Mouse (Mus musculus): ENCODE data around the gene Zfp933. TPM values are rescaled to one million over a fixed set of nuclear protein-coding genes. Genes with fewer than 3 reads are reported as not detected.
A peak's percentile ranks its signal among the peaks of the same experiment; 100 is the strongest.

The Zfp933 gene
- 4.1 and 6.2 TPM in 2 replicates for polyA plus RNA-seq (2016; fragmentation: Nextera tagmentation; extraction: Ambion mirVana)

DNA sequence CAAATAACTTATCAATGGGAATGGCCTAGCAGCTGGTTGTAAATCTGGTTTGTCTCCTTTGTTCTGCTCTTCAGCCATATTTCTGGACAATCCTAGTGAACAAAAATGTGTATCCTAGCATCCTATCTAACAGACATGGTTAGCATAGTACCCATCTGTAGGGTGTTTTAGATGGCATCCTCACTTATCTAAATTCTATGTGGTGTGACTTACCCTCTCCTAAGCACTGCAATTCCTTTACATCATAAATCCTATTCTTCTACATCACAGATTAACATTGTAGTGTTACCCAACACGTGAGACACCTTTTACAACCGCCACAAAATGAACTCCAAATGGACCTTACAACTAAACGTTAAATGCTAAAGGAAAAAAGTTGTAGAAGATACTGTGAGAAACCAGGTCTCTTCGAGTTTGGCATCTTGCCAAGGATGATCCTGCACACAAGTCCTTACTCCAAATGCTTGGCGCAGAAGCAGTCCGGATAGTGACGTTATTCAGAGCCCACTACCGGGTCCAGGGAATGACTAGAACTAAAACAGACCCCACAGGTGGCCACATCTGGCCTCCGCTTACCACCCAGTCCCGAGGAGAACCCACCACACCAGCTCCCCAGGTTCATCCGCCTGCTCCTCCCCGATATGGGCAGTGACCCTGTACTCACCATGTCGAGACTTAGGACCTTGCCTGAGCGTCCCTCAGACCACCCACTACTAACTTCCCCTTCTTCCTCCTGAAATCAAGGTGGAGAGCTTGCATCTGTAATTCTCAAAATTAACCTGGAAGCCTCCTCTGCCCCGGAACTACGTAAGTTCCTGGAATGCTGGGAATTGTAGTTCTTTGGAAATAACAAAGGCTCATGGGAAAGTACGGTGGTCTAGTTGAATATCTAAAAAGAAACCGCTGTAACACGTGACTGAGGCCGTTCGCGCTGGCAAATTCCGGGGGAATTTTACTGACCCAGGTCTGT is at the start of gene Zfp933:
Gene Zfp933, minus strand, starts transcription at position 753 of the 970 bp plus-strand sequence.
- peak within 1 kb of the TSS; percentile 53 for H3K9ac ChIP-seq
- H3K27ac ChIP-seq, result no peak within 1 kb of the TSS
- ATAC-seq (ENCODE audit: low FRiP score, low read depth), result peak; percentile 91
- peak within 1 kb of the TSS; percentile 57 for H3K4me3 ChIP-seq
- peaks cover 11% of the 10 kb centered on the region for H3K9me3 ChIP-seq
- peak within 1 kb of the TSS; percentile 64 for H3K4me2 ChIP-seq (replicated peaks)
- WGBS, result 4% methylated on average over 23 of the region's 23 CpGs
- peaks cover 14% of the 10 kb centered on the region for H3K36me3 ChIP-seq
- no peaks in the 10 kb centered on the region for H3K27me3 ChIP-seq (replicated peaks)
- H3K4me1 ChIP-seq, result peaks cover 4% of the 10 kb centered on the region; the same call in 1 of the 2 replicates

DNA sequence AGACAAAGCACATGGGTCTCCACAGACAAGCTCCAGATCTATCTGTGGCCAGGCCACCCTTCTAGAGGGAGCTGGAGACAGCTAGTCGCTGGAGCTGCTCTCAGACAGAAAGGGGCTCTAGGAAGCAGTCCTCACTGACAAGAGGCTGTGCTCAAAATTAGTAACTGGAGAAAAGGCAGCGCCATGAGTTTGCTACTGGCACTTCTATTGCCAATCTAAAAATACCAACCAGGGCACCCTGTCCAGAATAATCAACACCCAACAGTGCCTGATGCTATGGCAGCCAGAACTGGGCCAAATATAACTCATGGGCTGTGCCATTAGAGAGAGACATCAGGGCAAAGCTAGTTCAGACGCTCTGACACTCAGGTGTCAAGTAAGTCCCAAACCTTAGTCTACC is 49.2 kb upstream of the Zfp933 start:
- no peaks in the 10 kb centered on the region for H3K4me1 ChIP-seq
- H3K4me2 ChIP-seq (replicated peaks), result no peak overlapping the region
- no peak overlapping the region for H3K4me3 ChIP-seq
- no peak for ATAC-seq (ENCODE audit: low FRiP score, low read depth)
- no peak overlapping the region for H3K9ac ChIP-seq
- WGBS, result 87% methylated on average over 3 of the region's 3 CpGs
- no peak overlapping the region for H3K27ac ChIP-seq
- no peaks in the 10 kb centered on the region for H3K9me3 ChIP-seq
- H3K27me3 ChIP-seq (replicated peaks), result no peaks in the 10 kb centered on the region
- H3K36me3 ChIP-seq, result peaks cover 91% of the 10 kb centered on the region

DNA sequence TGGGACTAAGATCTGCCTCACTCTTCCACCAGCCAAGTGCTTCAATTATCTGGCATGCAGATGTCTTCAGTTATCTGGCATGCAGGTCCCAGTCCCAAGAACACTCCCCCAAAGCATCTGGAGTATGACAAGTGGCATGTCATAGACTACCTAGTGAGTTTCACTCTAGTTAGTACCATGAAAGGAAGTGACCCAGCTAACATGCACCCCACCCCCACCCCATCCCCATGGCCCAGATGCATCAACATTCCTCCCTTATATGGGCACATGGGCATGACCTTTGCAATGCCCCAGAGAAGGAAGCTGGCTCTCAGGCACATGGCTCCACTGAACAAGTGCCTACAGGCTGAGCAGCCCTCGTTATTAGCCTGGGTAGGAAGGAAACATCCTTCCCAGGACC is 48.2 kb upstream of the Zfp933 start:
- H3K36me3 ChIP-seq, result peaks cover 93% of the 10 kb centered on the region
- WGBS, result 51% methylated on average over 1 of the region's 1 CpGs
- no peak for ATAC-seq (ENCODE audit: low FRiP score, low read depth)

DNA sequence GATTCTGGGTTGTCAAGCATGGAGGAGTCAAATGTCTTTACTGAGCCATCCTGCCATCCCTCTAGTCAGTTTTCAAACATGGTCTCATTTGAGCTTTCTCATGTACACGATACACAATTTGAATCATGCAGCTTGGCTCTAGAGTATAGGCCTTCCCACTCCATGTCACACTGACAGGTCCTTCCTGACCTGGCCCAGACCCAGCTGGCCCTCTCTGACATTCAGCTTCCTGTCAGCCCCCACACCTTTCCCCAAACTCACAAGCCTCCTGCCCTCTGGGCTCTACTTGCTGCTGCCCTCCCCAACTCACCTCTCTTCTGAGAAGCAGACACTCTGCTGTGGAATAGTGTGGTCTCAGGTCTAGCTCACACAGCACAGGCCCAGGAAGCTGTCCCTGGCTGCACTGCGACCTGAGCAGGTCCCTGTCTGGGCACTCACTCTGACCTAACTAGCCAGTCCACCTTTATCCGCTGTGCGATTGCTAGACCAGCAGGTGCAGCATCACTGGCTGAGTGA is 47.7 kb upstream of the Zfp933 start:
- no peaks in the 10 kb centered on the region for H3K27me3 ChIP-seq (replicated peaks)
- 88% methylated on average over 4 of the region's 4 CpGs for WGBS
- no peak overlapping the region for H3K27ac ChIP-seq
- H3K9me3 ChIP-seq, result no peaks in the 10 kb centered on the region
- no peaks in the 10 kb centered on the region for H3K4me1 ChIP-seq
- ATAC-seq (ENCODE audit: low FRiP score, low read depth), result no peak
- no peak overlapping the region for H3K4me3 ChIP-seq
- H3K9ac ChIP-seq, result no peak overlapping the region
- no peak overlapping the region for H3K4me2 ChIP-seq (replicated peaks)
- peaks cover 94% of the 10 kb centered on the region for H3K36me3 ChIP-seq

More for the DNA sequence above, 48.2 kb upstream of the Zfp933 start:
- Histone ChIP-seq H3K27me3 (replicated peaks) (no peaks in the 10 kb centered on the region), H3K9ac (no peak overlapping the region), H3K4me1 (no peaks in the 10 kb centered on the region), H3K27ac (no peak overlapping the region), H3K4me3 (no peak overlapping the region), H3K9me3 (no peaks in the 10 kb centered on the region), H3K4me2 (replicated peaks) (no peak overlapping the region)

DNA sequence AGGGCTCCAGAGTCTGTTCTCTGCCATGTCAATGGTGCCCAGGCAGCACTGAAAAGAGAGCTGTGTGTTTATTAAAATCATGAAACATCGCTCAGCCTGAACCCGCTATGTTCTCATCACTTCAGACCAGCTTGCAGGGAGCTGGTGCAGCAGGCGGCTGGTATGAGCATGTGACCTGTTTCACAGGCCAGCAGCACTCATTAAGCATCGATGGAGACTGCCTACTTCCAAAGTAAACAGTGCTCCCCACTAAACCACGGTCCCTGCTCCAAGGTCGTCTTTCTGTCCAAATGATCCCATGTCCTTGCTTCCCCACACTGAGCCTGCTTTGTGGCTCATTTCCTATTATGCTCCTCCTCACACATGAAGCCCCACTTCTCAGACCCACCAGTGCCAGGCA is 42.2 kb upstream of the Zfp933 start:
- H3K36me3 ChIP-seq, result peaks cover 89% of the 10 kb centered on the region

DNA sequence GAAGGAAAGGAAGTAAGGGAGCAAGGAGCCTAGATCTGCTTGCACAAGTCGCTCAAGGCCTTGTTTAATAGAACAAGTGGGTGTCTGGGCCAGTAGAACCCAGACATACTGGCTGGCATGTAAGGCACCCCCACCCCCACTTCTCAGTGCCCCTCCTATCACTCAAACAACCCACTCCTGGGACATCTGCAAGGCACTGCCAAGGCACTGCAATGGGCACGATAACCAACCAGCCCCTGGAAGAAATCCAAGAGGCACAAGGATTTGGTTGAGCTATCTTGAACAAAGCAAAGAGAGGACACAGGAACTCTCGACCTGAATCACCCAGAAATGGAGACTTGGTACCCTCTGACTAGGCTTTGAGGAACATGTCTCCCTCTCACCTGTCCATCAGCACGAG is 40.1 kb upstream of the Zfp933 start:
- Histone ChIP-seq H3K4me1 (no peaks in the 10 kb centered on the region), H3K36me3 (peaks cover 90% of the 10 kb centered on the region), H3K4me3 (no peak overlapping the region), H3K9ac (no peak overlapping the region), H3K27ac (no peak overlapping the region), H3K4me2 (replicated peaks) (no peak overlapping the region), H3K27me3 (replicated peaks) (no peaks in the 10 kb centered on the region), H3K9me3 (no peaks in the 10 kb centered on the region)
- ATAC-seq (ENCODE audit: low FRiP score, low read depth), result no peak
- WGBS, result 87% methylated on average over 4 of the region's 4 CpGs

More for the DNA sequence above, 42.2 kb upstream of the Zfp933 start:
- Histone ChIP-seq H3K9me3 (no peaks in the 10 kb centered on the region), H3K27ac (no peak overlapping the region), H3K4me2 (replicated peaks) (no peak overlapping the region), H3K4me3 (no peak overlapping the region), H3K27me3 (replicated peaks) (no peaks in the 10 kb centered on the region), H3K4me1 (no peaks in the 10 kb centered on the region), H3K9ac (no peak overlapping the region)
- no peak for ATAC-seq (ENCODE audit: low FRiP score, low read depth)
- WGBS, result 92% methylated on average over 6 of the region's 6 CpGs

DNA sequence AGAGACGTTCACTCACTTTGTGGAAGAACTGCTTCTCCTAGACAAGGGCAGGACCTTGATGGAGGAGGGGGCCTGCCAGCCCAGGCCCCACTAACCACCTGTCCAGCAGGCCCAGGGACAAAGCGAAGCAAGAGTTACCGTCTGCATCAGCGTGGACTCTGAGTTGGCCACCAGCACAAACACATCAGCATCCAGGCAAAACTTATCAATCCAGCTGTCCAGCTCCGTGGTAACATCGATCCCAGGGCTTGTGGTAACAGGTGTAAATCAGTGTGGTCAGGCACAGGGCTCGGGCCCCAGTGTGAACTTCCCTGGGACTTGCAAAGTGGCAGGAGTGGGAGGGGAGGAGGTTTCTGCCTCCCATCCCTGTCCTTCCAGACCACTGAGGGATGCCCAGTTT is 39.1 kb upstream of the Zfp933 start:
- 94% methylated on average over 7 of the region's 7 CpGs for WGBS
- Histone ChIP-seq H3K4me3 (no peak overlapping the region), H3K9ac (no peak overlapping the region), H3K27me3 (replicated peaks) (no peaks in the 10 kb centered on the region), H3K27ac (no peak overlapping the region), H3K36me3 (peaks cover 90% of the 10 kb centered on the region), H3K4me1 (no peaks in the 10 kb centered on the region), H3K9me3 (no peaks in the 10 kb centered on the region), H3K4me2 (replicated peaks) (no peak overlapping the region)
- ATAC-seq (ENCODE audit: low FRiP score, low read depth), result no peak

DNA sequence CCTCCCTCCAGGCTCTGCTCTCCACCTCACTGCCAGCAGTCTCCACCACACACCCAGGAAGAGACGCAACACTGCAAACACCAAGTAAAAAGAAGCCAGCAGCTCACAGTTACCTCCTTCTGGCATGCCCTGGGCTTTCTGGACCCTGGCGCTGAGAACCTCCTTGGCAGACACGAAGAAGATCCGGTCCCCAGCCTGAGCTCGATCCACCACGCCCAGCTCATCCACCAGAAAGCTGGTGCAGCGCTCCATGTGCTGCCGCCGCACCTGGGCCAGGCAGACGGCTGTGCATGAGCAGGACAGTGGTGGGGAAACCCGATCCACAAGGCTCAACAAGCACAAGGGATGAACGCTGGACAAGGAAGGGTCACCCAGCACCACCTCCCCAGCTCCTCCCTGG is 38.0 kb upstream of the Zfp933 start:
- H3K4me3 ChIP-seq, result no peak overlapping the region
- no peaks in the 10 kb centered on the region for H3K9me3 ChIP-seq
- no peak for ATAC-seq (ENCODE audit: low FRiP score, low read depth)
- no peak overlapping the region for H3K9ac ChIP-seq
- no peak overlapping the region for H3K4me2 ChIP-seq (replicated peaks)
- peaks cover 93% of the 10 kb centered on the region for H3K36me3 ChIP-seq
- 95% methylated on average over 12 of the region's 12 CpGs for WGBS
- H3K27ac ChIP-seq, result no peak overlapping the region
- H3K27me3 ChIP-seq (replicated peaks), result no peaks in the 10 kb centered on the region
- no peaks in the 10 kb centered on the region for H3K4me1 ChIP-seq

DNA sequence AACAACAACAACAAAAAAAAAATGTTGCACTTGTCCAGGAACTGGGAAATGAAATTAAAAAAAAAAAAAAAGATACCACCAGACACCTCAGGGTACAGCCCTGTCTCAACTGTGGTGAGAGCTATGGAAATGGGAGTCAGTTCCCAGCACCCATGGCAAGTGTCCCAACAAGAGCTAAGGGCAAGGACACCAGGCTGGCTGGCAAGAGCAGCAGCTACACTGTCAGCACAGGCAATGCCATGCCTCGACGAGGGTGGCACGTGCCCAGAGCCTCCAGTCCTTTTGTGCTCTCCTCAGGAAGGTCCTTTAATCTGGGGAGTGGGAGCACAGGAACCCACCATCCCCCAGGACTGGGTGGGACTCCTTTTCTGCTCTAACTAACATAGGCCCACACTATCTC is 36.0 kb upstream of the Zfp933 start:
- H3K27ac ChIP-seq, result no peak overlapping the region
- no peaks in the 10 kb centered on the region for H3K9me3 ChIP-seq
- peaks cover 96% of the 10 kb centered on the region for H3K36me3 ChIP-seq
- WGBS, result 96% methylated on average over 3 of the region's 3 CpGs
- no peak overlapping the region for H3K9ac ChIP-seq
- no peak overlapping the region for H3K4me3 ChIP-seq
- ATAC-seq (ENCODE audit: low FRiP score, low read depth), result no peak
- H3K4me2 ChIP-seq (replicated peaks), result no peak overlapping the region
- H3K4me1 ChIP-seq, result no peaks in the 10 kb centered on the region
- H3K27me3 ChIP-seq (replicated peaks), result no peaks in the 10 kb centered on the region

DNA sequence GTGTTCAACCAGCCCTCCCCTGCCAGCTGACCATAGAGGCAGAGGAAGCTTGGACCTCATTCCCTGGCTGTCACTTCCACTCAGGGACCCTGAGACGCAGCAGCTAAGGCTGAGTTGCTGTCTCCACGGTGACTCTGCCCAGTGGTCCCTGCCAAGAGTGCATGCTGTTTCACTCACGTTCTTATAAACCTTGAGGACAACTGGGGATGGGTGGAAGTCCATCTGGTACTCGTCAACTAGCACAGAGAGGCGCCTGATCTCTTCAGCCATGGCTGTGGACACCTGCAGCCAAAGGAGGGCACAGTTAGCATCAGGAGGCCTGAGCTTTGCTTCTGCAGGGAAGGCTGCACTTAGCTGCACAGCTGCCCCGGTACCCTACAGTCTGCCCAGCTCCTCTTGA is 34.9 kb upstream of the Zfp933 start:
- ATAC-seq (ENCODE audit: low FRiP score, low read depth), result no peak
- Histone ChIP-seq H3K9ac (no peak overlapping the region), H3K4me1 (no peaks in the 10 kb centered on the region), H3K27me3 (replicated peaks) (no peaks in the 10 kb centered on the region), H3K9me3 (no peaks in the 10 kb centered on the region), H3K27ac (no peak overlapping the region), H3K4me3 (no peak overlapping the region), H3K36me3 (peaks cover 96% of the 10 kb centered on the region), H3K4me2 (replicated peaks) (no peak overlapping the region)
- WGBS, result 86% methylated on average over 6 of the region's 6 CpGs

DNA sequence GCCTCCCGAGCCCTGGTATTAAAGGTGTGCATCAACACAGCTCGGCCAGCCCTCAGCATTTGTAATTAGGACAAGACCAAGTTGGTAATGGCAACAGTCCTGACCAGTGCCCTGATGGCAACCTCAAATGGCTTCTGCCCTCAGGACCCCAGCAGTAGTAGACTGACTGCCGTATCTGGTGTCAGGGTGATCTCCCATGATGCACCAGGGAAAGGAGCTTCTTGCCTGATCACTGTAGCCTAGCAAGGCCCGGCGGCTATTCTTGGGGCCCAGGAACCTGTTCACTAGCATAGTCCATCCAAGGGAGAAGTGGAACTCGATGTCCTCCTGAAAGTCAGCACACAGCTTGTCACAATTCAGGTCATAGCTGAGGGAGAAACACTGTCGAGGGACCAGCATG is 33.6 kb upstream of the Zfp933 start:
- 92% methylated on average over 7 of the region's 7 CpGs for WGBS
- ATAC-seq (ENCODE audit: low FRiP score, low read depth), result no peak
- H3K9me3 ChIP-seq, result no peaks in the 10 kb centered on the region
- H3K4me1 ChIP-seq, result no peaks in the 10 kb centered on the region
- H3K9ac ChIP-seq, result no peak overlapping the region
- H3K4me3 ChIP-seq, result no peak overlapping the region
- H3K27ac ChIP-seq, result no peak overlapping the region
- H3K4me2 ChIP-seq (replicated peaks), result no peak overlapping the region
- peaks cover 93% of the 10 kb centered on the region for H3K36me3 ChIP-seq
- H3K27me3 ChIP-seq (replicated peaks), result no peaks in the 10 kb centered on the region

DNA sequence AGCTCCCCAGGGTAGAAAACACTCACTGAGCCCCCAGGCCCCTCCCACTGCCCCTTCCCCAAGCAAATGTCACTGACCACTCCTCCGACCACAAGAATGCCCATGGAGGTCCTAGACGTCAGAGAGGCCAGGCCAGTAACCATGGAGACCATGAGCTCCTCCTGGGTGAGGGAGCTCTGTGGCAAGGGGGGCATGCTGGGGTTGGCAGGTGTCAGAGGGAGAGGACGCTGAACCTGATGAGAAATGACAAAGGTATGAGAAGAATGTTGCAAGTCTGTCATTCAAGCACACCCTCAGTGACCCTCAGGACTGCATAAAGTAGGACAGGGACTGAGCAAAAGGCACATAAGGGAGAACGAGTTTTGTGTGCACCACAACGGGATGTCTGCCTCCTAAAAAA is 31.7 kb upstream of the Zfp933 start:
- Histone ChIP-seq H3K27me3 (replicated peaks) (no peaks in the 10 kb centered on the region), H3K9me3 (no peaks in the 10 kb centered on the region), H3K4me3 (no peak overlapping the region), H3K9ac (no peak overlapping the region), H3K27ac (no peak overlapping the region), H3K36me3 (peaks cover 93% of the 10 kb centered on the region), H3K4me2 (replicated peaks) (no peak overlapping the region), H3K4me1 (no peaks in the 10 kb centered on the region)
- WGBS, result 68% methylated on average over 5 of the region's 5 CpGs
- no peak for ATAC-seq (ENCODE audit: low FRiP score, low read depth)

Measured in neural tube, embryonic 12.5 days (tissue).